Mouse (Mus musculus): ENCODE measurements around the gene Srgap3. TPM values are rescaled to one million over a fixed set of nuclear protein-coding genes. Genes with fewer than 3 reads are reported as not detected.

Gene Srgap3
- polyA plus RNA-seq, 1 experiment from 2014 or later: 6.1 TPM

- 90% methylated on average over 5 of the region's 5 CpGs for WGBS
- Histone ChIP-seq H3K9ac (no peak overlapping the region), H3K9me3 (replicated peaks) (no peaks in the 10 kb centered on the region), H3K4me1 (peaks cover 16% of the 10 kb centered on the region), H3K4me3 (replicated peaks) (no peak overlapping the region), H3K36me3 (no peaks in the 10 kb centered on the region), H3K4me2 (replicated peaks) (no peak overlapping the region), H3K27me3 (no peaks in the 10 kb centered on the region), H3K27ac (replicated peaks) (no peak overlapping the region)
- no peak for ATAC-seq (ENCODE audit: insufficient number of reproducible peaks, low FRiP score, low TSS enrichment, low read depth)
These were observed 43.3 kb downstream of the Srgap3 start for GRCm38 (mm10) chr6:112903796-112904195.

DNA sequence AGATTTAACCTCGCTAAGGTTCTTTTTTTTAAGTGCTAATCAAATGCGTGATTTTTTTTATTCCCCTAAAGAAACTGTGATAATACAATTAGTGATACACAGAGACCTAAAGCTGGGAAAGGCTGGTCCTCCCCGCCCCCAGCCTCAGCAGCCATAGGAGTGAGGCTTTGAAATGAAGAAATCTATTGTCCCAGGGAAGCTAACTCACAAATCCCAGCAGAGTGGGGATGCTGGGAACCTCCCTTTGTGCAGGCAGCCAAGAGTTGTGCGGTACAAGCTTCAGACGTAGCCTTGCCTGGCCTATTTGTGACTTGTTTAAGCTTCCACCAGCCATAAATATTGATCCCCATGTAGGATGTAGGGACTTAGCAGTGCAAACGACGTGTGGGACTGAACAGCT lies 43.8 kb downstream of the Srgap3 start:
- H3K9me3 ChIP-seq (replicated peaks): no peaks in the 10 kb centered on the region
- no peaks in the 10 kb centered on the region for H3K27me3 ChIP-seq
- no peaks in the 10 kb centered on the region for H3K36me3 ChIP-seq
- no peak for ATAC-seq (ENCODE audit: insufficient number of reproducible peaks, low FRiP score, low TSS enrichment, low read depth)
- no peak overlapping the region for H3K4me3 ChIP-seq (replicated peaks)
- H3K9ac ChIP-seq: no peak overlapping the region
- H3K4me1 ChIP-seq: peaks cover 16% of the 10 kb centered on the region
- H3K27ac ChIP-seq (replicated peaks): no peak overlapping the region
- WGBS: 20% methylated on average over 7 of the region's 7 CpGs
- H3K4me2 ChIP-seq (replicated peaks): no peak overlapping the region

DNA sequence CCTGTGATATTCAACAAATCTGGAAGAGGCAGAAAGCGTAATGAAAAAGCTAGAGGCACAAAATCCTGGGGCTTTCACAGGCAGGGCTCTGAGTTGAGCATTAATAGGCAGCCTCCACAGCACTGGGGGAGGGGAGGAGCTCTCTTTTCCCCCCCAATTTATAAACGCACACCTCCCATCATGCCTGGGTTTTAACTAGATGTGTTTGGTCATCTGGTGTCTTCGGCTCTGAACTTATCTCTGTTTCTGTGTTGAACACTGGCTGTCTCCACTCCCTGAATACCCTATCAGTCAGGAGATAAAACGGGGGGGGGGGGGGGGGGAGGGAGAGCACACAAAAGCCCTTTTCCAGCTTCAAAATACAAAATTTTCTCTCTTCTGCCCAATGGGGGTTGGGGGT lies 44.3 kb downstream of the Srgap3 start:
- 34% methylated on average over 4 of the region's 4 CpGs for WGBS

DNA sequence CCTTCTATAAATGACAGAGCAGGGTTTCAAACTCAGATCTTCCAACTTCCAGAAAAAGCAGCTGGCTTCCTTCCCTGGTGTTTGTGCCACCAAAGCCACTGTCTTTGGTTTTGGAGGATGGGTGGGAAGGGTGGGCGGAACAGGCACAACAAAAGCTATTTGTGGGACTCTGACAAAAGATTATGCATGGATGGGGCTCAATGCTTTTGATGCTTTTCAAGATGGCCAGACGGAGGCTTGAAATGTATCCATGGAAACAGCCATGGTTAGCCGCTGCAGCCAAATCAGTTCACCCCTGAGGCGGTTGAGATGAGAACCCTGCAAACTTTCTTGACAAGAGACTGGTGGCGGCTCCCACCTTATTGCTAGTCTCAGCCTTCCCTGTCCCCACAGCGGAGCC lies 46.8 kb downstream of the Srgap3 start:
- Histone ChIP-seq H3K4me2 (replicated peaks) (no peak overlapping the region), H3K4me1 (peaks cover 16% of the 10 kb centered on the region), H3K27ac (replicated peaks) (no peak overlapping the region), H3K9me3 (replicated peaks) (no peaks in the 10 kb centered on the region), H3K4me3 (replicated peaks) (no peak overlapping the region), H3K36me3 (no peaks in the 10 kb centered on the region), H3K27me3 (no peaks in the 10 kb centered on the region), H3K9ac (no peak overlapping the region)
- ATAC-seq (ENCODE audit: insufficient number of reproducible peaks, low FRiP score, low TSS enrichment, low read depth): no peak
- WGBS: 70% methylated on average over 6 of the region's 6 CpGs

More for the DNA sequence above, 44.3 kb downstream of the Srgap3 start:
- no peak for ATAC-seq (ENCODE audit: insufficient number of reproducible peaks, low FRiP score, low TSS enrichment, low read depth)
- no peaks in the 10 kb centered on the region for H3K9me3 ChIP-seq (replicated peaks)
- H3K4me3 ChIP-seq (replicated peaks): no peak overlapping the region
- no peak overlapping the region for H3K27ac ChIP-seq (replicated peaks)
- no peak overlapping the region for H3K9ac ChIP-seq
- no peaks in the 10 kb centered on the region for H3K27me3 ChIP-seq
- H3K4me1 ChIP-seq: peaks cover 16% of the 10 kb centered on the region
- no peaks in the 10 kb centered on the region for H3K36me3 ChIP-seq
- no peak overlapping the region for H3K4me2 ChIP-seq (replicated peaks)

DNA sequence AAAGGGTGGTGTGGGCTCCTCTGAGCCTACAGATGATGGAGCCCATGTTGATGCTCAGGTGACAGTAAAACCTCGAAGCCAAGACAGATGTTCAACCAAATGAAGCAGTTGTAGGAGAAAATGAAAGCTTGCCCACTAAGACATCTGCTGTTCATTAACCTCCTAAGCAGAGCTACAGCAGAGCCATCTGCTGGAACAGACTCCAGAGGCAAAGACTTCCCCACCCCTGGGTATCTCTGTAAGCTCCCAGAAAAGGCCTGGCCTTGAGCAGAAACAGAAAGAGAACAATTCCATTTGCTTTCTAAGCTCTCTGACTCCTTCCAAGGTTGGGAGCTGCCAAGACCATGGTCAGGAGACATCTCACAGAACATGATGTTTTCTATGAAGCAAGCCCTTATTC lies 47.4 kb downstream of the Srgap3 start:
- Histone ChIP-seq H3K27me3 (no peaks in the 10 kb centered on the region), H3K9me3 (replicated peaks) (no peaks in the 10 kb centered on the region), H3K4me1 (peaks cover 16% of the 10 kb centered on the region), H3K4me3 (replicated peaks) (no peak overlapping the region), H3K36me3 (no peaks in the 10 kb centered on the region), H3K4me2 (replicated peaks) (no peak overlapping the region), H3K27ac (replicated peaks) (no peak overlapping the region), H3K9ac (no peak overlapping the region)
- ATAC-seq (ENCODE audit: insufficient number of reproducible peaks, low FRiP score, low TSS enrichment, low read depth): peak; percentile 69
- WGBS: 55% methylated on average over 1 of the region's 1 CpGs

DNA sequence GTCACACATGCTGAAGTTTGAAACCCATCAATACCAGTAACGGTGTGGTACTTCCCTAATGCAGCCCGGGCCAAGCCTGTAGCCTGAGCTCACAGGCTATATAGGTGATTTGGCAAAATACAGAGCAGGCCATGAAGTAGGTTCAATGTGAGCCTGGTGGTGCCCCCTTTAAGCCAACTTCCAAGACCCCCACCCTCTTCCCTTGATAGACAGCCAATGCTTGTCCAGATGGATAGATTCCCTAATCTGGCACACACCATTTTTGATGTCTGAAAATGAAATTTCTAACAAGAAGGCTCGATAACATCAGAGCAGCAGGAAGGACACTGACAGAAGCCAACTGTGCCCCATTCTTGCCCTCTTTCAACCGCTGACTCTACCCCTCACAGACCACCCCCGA lies 47.8 kb downstream of the Srgap3 start:
- Histone ChIP-seq H3K4me3 (replicated peaks) (no peak overlapping the region), H3K27me3 (no peaks in the 10 kb centered on the region), H3K9me3 (replicated peaks) (no peaks in the 10 kb centered on the region), H3K4me1 (peaks cover 16% of the 10 kb centered on the region), H3K4me2 (replicated peaks) (no peak overlapping the region), H3K9ac (no peak overlapping the region), H3K36me3 (no peaks in the 10 kb centered on the region), H3K27ac (replicated peaks) (no peak overlapping the region)
- ATAC-seq (ENCODE audit: insufficient number of reproducible peaks, low FRiP score, low TSS enrichment, low read depth): no peak
- WGBS: 74% methylated on average over 5 of the region's 5 CpGs

DNA sequence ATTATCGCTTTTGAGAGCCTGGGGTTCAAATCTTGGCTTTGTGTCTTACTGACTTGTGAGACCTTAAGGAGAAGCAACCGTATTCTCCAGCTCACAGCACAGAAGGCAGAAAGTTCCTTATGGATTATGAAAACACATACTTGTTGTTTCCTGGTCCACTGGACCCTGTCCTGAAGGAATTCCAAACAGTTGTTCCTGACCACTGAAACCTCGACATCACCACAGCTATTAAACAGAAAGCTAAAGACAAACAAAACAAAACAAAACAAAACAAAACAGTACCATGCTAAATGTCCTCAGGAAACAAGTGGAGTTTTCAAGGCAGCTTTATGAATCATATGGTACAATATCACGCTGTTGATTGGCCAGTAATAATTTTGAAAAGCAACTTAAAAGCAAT lies 48.6 kb downstream of the Srgap3 start:
- no peak overlapping the region for H3K27ac ChIP-seq (replicated peaks)
- H3K36me3 ChIP-seq: no peaks in the 10 kb centered on the region
- H3K4me3 ChIP-seq (replicated peaks): no peak overlapping the region
- no peaks in the 10 kb centered on the region for H3K27me3 ChIP-seq
- no peak for ATAC-seq (ENCODE audit: insufficient number of reproducible peaks, low FRiP score, low TSS enrichment, low read depth)
- H3K9me3 ChIP-seq (replicated peaks): no peaks in the 10 kb centered on the region
- WGBS: 71% methylated on average over 4 of the region's 4 CpGs
- H3K4me1 ChIP-seq: peaks cover 16% of the 10 kb centered on the region
- H3K9ac ChIP-seq: no peak overlapping the region
- no peak overlapping the region for H3K4me2 ChIP-seq (replicated peaks)

DNA sequence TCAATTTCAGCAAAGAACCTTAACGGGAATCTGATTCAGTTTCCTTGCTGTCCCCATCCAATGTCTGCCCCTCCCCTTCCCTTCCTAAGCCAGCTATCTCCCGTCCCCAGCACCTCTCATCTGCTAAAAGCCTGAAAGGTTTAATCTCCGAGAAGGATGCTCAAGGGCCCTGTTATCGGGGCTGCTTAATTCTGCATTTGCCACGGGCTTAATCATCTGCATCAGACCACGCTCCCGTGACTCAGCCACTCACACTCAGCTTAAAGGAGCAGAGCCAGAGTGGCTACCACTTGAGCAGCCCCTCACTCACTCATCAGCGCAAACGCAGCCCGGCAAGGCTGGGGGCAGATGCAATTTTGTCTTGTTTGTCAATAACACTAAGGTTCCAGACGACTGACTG lies 50.7 kb downstream of the Srgap3 start:
- no peak for ATAC-seq (ENCODE audit: insufficient number of reproducible peaks, low FRiP score, low TSS enrichment, low read depth)
- Histone ChIP-seq H3K4me2 (replicated peaks) (no peak overlapping the region), H3K9ac (no peak overlapping the region), H3K9me3 (replicated peaks) (no peaks in the 10 kb centered on the region), H3K4me1 (peaks cover 16% of the 10 kb centered on the region), H3K36me3 (no peaks in the 10 kb centered on the region), H3K4me3 (replicated peaks) (no peak overlapping the region), H3K27ac (replicated peaks) (no peak overlapping the region), H3K27me3 (no peaks in the 10 kb centered on the region)
- 44% methylated on average over 11 of the region's 11 CpGs for WGBS

DNA sequence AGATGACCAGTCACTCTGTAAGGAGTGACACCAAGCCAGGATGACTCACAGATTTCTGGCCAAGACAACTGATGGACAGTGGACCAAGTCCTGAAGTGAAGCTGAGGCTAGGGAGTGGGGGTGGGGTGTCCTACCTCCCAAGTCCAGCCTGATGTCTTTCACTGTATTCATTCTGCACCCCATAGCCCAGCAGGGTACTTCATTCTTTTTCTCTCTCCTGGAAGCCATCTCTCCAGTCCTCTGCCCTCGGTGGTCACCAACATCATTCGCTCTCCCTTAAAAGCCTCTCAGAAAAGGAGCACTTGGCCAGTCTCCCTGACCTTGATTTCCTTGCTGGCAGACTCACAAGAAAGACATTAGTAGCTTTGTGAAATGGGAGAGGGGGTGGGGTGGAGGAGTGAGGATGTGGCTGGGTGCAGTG lies 56.7 kb downstream of the Srgap3 start:
- ATAC-seq (ENCODE audit: insufficient number of reproducible peaks, low FRiP score, low TSS enrichment, low read depth): no peak; the same call in 1 of the 2 replicates
- H3K4me2 ChIP-seq (replicated peaks): no peak overlapping the region
- H3K9ac ChIP-seq: no peak overlapping the region
- H3K27ac ChIP-seq (replicated peaks): no peak overlapping the region
- 85% methylated on average over 2 of the region's 2 CpGs for WGBS
- H3K4me1 ChIP-seq: 0 out of 2 replicates have a peak, but pooled peaks cover 7% of the 10 kb centered on the region
- no peaks in the 10 kb centered on the region for H3K27me3 ChIP-seq
- no peaks in the 10 kb centered on the region for H3K36me3 ChIP-seq
- no peak overlapping the region for H3K4me3 ChIP-seq (replicated peaks)
- H3K9me3 ChIP-seq (replicated peaks): no peaks in the 10 kb centered on the region

- ATAC-seq (ENCODE audit: insufficient number of reproducible peaks, low FRiP score, low TSS enrichment, low read depth): no peak
- Histone ChIP-seq H3K4me1 (peaks cover 22% of the 10 kb centered on the region), H3K4me2 (replicated peaks) (no peak overlapping the region), H3K9me3 (replicated peaks) (no peaks in the 10 kb centered on the region), H3K27ac (replicated peaks) (no peak overlapping the region), H3K36me3 (no peaks in the 10 kb centered on the region), H3K27me3 (no peaks in the 10 kb centered on the region), H3K9ac (no peak overlapping the region), H3K4me3 (replicated peaks) (no peak overlapping the region)
- WGBS: 76% methylated on average over 5 of the region's 5 CpGs
These were observed 63.4 kb downstream of the Srgap3 start for GRCm38 (mm10) chr6:112883588-112884135.

DNA sequence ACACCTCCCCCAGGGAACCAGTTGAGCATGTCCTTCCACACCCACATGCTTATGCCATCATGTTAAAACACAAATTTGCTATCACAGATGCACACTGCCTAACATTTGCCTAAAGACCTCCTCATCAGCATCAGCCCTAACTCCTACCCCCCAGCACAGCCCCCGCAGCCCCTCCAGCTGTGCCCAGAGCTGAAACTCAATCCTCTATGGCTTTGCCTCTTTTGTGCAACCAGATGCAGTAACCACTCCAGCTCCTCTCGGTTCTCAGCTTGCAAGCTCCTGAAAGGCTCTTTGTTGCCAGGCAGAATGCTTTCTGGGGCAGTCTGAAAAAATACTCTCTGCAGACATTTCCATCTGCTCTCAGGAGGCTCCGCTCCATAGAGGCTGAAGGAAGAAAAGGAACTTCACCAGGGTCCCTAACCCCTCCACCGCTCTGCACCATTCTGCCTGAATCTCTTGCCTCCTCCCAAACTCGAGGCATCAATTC lies 67.0 kb downstream of the Srgap3 start:
- 13% methylated on average over 5 of the region's 5 CpGs for WGBS
- Histone ChIP-seq H3K4me3 (replicated peaks) (no peak overlapping the region), H3K27ac (replicated peaks) (peak overlapping the region; percentile 44; the same call in 1 of the 2 replicates), H3K9ac (no peak overlapping the region), H3K36me3 (no peaks in the 10 kb centered on the region), H3K9me3 (replicated peaks) (no peaks in the 10 kb centered on the region), H3K4me2 (replicated peaks) (no peak overlapping the region), H3K4me1 (peaks cover 18% of the 10 kb centered on the region), H3K27me3 (no peaks in the 10 kb centered on the region)
- peak; percentile 77 for ATAC-seq (ENCODE audit: insufficient number of reproducible peaks, low FRiP score, low TSS enrichment, low read depth)

GRCm38 (mm10) chr6:112879154-112879553 lies 67.9 kb downstream of the Srgap3 start:
- no peaks in the 10 kb centered on the region for H3K27me3 ChIP-seq
- no peak overlapping the region for H3K4me2 ChIP-seq (replicated peaks)
- no peaks in the 10 kb centered on the region for H3K9me3 ChIP-seq (replicated peaks)
- 63% methylated on average over 5 of the region's 5 CpGs for WGBS
- H3K27ac ChIP-seq (replicated peaks): no peak overlapping the region
- no peak overlapping the region for H3K9ac ChIP-seq
- no peaks in the 10 kb centered on the region for H3K36me3 ChIP-seq
- ATAC-seq (ENCODE audit: insufficient number of reproducible peaks, low FRiP score, low TSS enrichment, low read depth): no peak
- H3K4me1 ChIP-seq: peaks cover 18% of the 10 kb centered on the region
- H3K4me3 ChIP-seq (replicated peaks): no peak overlapping the region

Measured in embryonic facial prominence, embryonic 15.5 days (tissue).